Mouse (Mus musculus): Measurements from ENCODE around the gene Wasf2.

Wasf2 gene

GRCm38 (mm10) chr4:133175998-133176760 is 45.9 kb downstream of the Wasf2 start:
- DNase-seq (ENCODE audit: low read depth, low spot score): no peak

GRCm38 (mm10) chr4:133176761-133177403 is 46.6 kb downstream of the Wasf2 start:
- DNase-seq (ENCODE audit: low read depth, low spot score): no peak

- DNase-seq (ENCODE audit: low read depth, low spot score): no peak
These were observed 48.0 kb downstream of the Wasf2 start for GRCm38 (mm10) chr4:133178305-133178704.

- no peak for DNase-seq (ENCODE audit: low read depth, low spot score)
These were observed 49.0 kb downstream of the Wasf2 start for GRCm38 (mm10) chr4:133179258-133179657.

- no peak for DNase-seq (ENCODE audit: low read depth, low spot score)
These were observed 52.2 kb downstream of the Wasf2 start for GRCm38 (mm10) chr4:133182439-133183033.

DNA sequence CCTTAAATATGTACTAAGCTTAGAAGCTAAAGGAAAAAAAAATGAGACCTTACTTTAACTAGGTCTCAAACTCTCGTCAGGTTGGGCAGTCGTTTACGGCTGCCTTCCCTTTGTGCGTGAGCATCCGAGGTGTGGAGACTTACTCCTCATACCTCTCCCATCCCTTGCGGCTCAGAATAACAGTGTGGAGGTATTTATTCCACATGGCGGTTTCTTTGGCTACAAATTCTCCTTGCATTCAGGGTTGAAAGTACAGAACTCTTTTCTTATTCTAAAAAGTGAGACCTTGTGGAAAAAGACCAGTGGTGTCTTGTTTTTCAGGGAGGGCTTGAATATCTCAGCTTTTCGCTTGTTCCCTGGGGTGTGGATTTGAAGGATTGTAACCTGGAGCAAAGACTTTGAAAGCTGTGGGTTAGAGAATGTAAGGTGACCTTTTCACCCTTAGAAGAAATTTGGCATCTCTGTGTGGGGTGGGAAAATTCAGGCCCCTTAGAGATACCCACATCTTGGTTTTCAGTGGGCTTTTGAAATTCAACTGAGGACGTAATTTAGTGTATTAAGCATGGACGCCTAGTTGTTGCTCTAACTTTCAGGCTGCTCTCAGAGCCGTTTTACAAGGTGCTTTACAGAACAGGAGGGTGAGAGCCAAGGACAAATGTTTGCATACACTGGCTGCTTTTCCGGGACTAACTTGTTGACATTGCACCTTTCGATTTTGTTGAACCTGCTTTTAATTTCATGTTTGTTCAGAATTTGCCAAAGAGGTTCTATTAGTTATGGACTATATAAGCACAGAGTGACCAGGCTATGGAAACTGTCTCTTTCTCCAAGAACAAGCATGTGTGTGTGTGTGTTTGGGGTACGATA is 54.0 kb downstream of the Wasf2 start:
- DNase-seq (ENCODE audit: low read depth, low spot score): peak; percentile 96

DNA sequence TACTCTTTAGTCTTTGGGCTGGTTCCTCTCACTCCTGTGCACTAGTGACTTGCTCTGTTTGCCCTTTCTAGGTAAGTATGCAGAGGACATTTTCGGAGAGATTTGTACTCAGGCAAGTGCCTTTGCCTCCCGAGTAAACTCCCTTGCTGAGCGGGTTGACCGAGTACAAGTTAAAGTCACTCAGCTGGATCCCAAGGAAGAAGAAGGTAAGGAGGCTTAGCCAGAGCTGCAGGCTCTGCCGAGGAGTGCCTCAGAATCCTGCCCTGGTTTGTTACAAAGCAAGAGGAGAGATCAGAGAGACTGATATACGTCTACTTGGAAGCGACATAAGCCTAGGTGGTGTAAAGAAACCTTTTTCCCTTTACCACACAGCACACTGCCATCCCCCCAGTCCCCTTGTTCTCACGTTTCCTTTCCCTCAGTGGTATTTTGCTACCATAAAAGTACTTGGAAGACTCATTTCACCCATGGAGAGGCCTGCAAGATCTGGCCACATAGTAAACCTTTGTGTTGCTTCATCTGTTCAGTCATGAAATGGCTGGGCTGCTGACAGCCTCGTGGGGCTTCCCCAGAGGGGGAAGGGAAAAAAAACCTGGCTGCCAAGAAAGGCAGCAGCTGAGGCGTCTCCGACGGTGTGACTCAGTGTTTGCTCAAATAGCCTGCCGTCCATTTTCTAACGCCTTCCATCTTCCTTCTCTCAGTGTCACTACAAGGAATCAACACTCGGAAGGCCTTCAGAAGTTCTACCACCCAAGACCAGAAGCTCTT is 54.8 kb downstream of the Wasf2 start:
- peak; percentile 44 for DNase-seq (ENCODE audit: low read depth, low spot score)

GRCm38 (mm10) chr4:133185893-133186292 is 55.6 kb downstream of the Wasf2 start:
- no peak for DNase-seq (ENCODE audit: low read depth, low spot score)

- DNase-seq (ENCODE audit: low read depth, low spot score): peak; percentile 56
These were observed 56.6 kb downstream of the Wasf2 start for GRCm38 (mm10) chr4:133186856-133187255.

GRCm38 (mm10) chr4:133189396-133189795 is 59.1 kb downstream of the Wasf2 start:
- DNase-seq (ENCODE audit: low read depth, low spot score): no peak

GRCm38 (mm10) chr4:133194482-133194881 is 64.2 kb downstream of the Wasf2 start:
- no peak for DNase-seq (ENCODE audit: low read depth, low spot score)

DNA sequence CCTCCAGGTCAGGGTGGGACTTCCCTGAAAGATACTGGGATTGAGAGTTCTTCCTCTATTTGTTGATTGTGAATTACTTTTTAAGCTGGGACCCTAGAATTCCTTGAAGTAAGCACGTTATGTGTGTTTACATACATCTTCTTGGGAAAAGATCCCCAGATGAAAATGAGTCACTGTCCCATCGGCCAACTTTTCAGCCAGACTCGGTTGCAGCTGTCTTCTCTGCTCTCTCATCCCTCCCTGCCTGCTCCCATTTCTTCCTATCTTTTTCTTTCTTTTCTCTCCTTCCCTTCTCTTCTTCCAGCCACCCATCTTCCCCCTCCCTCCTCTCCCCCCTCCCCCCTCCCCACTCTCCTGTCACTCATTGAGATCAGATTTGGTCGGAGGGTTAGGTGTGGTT is 64.7 kb downstream of the Wasf2 start:
- no peak for DNase-seq (ENCODE audit: low read depth, low spot score)

DNA sequence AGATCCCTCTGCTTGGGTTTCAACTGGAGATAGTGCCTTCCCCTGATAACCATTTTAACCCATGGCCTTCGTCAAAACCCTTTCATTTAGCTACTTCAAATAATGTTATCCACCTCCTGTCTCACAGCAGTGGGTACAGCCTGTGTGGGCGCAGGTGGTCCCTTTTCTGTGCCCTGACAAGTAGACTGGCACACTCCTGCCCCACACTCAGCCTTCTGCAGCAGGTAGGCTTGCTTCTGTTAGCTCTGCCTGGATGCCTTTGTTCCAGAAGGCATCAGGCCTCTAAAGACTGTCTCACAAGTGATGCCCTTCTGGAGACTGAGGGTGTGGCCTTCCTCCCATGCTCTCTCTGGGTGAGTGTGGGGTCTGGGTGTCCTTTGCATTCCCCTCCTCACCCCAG is 65.8 kb downstream of the Wasf2 start:
- no peak for DNase-seq (ENCODE audit: low read depth, low spot score)

GRCm38 (mm10) chr4:133196852-133197251 is 66.5 kb downstream of the Wasf2 start:
- no peak for DNase-seq (ENCODE audit: low read depth, low spot score)

DNA sequence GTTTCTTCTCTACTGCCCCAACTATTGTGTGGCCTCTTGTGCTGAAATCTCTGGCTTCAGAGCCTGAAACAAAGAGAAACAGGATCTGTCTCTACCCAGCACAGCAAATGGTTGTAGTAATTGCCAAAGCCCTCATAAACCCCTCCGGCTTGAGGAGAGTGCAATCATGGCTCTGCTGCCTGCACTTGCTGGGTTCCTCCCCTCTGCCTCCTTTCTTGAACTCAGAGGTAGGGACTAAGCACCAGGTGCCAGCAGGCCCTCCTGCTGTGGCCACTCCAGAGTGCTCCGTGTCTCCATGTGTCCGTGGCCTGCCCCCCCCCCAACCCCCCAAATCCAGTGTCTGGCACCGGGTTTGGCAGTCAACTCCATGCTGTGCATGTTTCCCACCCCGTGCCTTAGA is 67.0 kb downstream of the Wasf2 start:
- no peak for DNase-seq (ENCODE audit: low read depth, low spot score)

GRCm38 (mm10) chr4:133197801-133198286 is 67.5 kb downstream of the Wasf2 start:
- DNase-seq (ENCODE audit: low read depth, low spot score): no peak

DNA sequence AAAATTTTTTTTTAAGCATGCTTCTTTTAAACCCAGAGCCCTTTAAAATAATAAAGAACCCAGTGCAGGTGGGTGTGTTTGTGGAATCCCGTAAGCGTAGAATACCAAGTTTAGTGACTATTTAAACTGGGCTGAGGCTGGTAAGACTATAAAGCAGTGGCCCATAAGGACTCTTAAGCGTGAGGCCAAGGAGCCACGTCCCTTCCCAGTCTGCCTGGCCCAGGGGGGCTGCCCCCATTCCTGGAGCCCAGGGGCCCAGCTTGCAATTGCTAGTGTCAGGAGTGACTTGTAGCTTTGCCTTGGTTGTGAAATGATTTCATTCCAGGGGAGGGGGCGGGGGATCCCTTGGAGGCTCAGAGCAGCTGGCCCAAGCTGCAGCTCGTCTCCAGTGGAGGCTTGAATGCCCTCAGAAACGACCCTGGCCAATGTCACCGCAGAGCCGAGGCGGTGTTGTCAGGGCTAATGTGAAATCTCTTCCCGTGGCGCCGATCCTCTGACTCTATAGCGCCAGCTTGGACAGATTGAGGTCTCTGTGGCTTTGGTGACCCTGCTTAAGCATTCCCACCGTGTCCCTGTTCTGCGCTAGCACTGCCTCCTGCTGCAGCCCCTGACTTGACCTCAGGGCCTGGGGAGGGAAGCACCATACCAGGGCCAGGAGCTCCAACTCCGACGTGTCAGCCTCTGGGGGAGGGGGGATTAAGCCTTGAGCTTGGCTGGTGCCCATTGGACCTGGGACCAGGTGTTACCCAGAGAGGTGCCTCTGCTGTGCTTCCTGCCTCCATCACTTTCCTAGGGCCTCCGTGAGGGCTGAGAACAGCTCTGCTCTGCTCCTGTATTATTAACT is 68.3 kb downstream of the Wasf2 start:
- no peak for DNase-seq (ENCODE audit: low read depth, low spot score)

- no peak for DNase-seq (ENCODE audit: low read depth, low spot score)
These were observed 69.4 kb downstream of the Wasf2 start for GRCm38 (mm10) chr4:133199743-133200142.

- no peak for DNase-seq (ENCODE audit: low read depth, low spot score)
These were observed 70.0 kb downstream of the Wasf2 start for GRCm38 (mm10) chr4:133200343-133200742.
